Mouse (Mus musculus) embryo, embryonic 11.5 days (tissue): ENCODE measurements around the gene Bcor.

Experiments used
- DNase-seq: peaks from one replicate; pipeline ENCODE4 v3.0.0-alpha.2; 2012; ENCODE audit warnings: low read depth, low spot score

The Bcor gene

DNA sequence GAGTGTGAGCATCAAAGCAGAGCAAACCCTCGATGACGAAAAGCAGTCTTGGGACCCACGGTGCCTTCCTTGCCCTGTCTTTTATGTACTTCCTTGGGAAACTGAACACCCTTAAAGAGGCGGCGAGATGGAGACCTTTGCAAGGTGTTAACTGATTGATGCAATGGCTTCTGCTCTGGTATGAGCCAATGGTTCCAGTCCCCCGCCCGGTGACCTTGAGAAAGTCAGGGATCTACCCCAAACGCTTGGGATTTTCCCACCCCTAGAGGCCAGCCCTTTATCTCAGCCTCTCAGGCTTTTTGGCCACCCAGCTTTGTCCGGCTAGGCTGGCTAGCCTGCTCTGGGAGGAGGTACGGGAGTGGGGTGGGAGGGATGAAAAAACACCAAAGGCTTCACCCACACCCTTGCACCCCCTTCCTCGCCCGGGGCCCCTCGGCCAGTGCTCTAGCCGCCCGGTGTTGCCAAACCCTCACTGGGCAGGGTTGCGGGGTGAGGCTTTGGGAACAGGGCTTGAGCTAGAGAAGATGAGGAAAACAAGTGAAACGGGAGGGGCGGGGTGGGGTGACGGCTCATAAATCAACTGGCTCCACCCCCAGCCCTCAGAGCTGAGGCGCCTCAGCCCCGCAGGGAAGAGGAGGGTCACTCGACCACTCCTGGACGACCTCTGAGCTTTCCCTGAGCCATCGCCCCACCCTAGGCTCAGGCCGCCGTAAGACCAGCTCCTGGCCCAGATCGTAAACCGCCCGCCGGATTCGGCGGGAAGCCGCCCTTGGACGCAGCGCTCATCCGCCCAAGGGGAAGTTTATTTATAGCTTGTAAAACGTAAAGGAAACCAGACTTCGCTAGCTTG lies 154.7 kb downstream of the Bcor start:
- DNase-seq = no peak

DNA sequence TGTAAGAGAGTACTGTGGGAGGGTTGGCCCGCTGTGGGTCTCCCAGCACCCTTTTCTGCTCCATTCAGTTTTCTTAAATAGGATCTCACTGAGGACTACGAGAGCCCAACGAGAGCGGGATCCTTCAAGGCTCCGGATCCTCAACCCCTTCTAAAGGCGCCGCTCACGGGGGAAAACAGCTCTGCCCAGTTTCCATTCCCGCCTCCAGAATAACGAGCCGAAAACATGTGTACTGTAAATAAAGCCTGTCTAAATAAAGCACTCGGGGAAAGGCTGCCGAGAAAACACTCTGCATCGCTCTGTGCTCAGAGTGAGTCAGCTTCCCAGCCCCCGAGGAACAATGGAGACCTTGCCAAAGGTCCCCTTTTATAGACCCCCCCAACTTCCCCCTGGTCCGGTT lies 155.7 kb downstream of the Bcor start:
- DNase-seq = no peak

DNA sequence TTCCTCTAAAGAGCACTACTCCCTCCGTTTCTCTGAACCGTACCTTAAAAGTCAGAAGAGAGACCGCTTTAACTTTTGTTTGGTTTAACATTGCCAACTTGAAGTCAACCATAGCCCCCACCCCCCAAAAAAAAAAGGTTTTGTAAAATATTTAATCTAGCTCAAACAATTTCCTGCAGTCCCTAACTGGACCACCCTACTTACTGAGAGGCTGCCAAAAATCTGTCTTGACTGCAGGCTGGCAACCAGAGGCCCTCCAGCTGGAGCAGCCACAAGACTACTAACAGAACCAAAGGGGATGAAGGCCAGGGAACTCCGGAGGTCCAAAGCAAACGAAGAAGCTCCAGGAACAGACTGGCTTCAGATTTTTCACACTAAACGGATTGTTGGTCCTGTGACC lies 156.2 kb downstream of the Bcor start:
- no peak for DNase-seq

DNA sequence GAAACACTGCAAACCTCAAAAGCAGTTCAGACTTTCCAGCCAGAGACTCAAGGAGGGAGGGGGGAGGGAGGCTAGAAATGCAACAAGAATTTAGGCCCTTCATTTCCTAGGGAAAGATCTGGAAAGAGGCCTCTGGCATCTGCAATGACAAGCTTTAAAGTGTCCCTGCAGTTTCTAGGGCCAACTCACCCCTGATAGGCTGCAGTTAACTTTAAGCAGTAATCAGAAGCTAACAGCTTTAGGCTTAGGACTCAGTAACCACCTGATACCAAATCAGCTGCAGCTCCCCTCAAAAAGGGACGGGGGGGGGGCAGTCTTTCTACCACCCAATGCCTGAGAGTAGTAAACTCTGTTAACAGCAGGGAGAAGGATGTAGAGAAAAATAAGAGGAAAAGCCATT lies 156.6 kb downstream of the Bcor start:
- DNase-seq = no peak

DNA sequence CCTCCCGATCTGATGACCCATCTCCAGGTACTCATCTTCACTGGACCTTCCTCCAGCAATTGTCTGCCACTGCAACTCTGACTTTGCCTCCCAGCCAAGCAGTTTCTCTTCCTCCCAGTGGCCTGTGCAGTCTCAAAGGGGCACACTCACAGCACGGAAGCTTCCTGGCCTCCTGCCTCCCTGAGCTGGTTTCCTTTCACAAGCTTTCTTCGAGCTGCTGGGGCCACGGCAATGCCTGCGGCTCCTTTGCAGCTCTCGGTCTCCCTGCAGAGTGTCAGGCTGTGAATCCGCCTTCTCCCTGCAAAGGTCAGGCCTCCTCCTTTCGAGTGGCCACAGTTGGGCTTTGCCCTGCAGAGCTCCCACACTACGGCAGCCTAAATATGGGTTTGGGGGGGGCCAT lies 157.0 kb downstream of the Bcor start:
- no peak for DNase-seq

DNA sequence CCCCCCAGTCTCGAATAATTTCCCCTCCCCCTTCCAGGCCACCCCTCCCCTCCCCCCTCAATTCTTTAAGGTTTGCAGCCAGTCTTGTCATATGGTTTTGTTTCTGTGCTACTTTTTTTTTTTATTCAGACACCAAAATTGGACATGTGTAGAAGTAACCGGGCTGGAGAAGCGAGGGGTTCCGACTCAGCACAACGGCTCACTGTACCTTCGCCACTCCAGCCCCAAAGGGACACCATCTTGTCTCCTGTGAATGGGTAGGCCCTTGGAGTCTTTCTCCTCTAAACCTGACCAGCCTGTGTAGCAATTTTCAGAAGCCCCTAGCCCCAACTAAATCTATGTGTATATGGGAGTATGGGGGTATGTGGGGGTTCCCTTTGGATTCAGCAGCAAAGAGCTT lies 157.6 kb downstream of the Bcor start:
- DNase-seq = no peak

DNA sequence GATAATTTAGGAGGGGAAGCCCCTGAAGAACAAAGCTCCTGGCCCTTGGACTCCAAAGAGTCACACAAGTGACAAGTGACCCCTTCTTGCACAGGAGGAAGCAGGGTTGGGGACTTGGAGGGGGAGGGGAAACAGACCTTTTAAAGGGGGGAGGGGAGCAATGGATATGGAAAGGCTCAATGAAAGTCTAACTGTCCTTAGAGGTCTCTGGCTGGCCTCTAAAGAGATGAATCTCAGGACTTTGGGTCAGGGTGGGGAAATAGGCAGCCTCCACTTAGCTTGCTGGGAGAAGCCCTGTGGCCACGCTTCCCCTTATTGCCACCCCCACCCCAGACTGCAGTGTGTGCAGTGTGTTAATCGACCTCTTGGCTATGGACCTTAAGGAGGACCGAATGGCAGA lies 158.2 kb downstream of the Bcor start:
- no peak for DNase-seq

DNA sequence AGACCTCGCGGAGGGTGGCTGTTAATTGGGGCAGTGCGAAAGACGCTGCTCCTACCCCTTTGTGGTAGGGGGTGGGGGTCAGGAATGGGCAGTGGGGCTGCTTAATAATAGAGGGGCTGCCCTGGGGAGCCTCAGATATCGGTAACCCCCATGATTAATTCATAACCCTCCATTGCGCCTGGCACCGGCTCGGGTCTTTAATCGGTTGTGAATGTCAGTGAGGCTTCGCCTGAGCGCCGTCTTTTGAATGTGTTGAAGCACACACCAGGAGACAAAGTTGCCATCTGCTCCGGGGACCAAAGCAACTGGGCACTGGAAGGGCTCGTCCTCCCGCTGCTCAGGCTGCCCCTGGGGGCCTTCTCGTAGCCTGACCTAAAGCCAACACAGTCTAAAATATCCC lies 158.8 kb downstream of the Bcor start:
- DNase-seq = no peak

DNA sequence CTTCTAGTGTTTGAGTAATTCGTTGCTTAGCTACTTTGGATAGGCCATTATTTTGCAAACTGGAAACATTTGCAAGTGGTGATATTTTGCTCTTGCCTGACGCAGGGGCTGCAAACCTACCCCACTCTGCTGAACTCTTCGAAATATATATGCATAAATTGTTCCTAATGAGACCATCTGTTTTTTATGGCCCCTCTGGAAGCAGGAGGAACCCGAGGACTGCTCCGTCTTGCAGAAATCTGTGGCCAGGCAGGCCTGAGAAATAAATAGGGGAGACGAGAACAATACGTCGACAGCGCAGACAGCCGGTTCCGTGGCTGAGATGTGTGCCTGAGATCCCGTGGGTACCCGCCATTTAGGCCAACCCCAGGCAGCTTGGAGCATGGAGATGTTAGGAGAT lies 159.5 kb downstream of the Bcor start:
- DNase-seq = no peak

DNA sequence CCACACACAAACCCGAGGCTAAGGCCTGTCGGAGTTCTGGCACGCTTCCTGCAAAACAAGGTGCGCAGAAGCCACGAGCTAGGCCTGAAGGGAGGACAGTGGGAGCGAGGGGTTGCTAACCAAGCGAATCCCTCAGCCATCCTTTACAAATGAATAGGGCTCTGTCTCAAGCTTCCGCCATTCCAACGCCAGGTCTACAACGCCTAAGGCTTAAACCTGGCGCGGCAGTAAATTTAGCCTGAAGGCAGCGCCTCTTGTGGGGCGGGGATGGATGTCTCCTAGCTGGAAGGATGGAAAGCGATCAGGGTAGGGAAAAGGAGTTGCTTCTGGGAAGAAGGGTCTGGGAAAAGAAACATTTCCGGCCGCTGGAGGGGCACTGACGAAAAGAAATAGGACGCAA lies 160.2 kb downstream of the Bcor start:
- DNase-seq = no peak

DNA sequence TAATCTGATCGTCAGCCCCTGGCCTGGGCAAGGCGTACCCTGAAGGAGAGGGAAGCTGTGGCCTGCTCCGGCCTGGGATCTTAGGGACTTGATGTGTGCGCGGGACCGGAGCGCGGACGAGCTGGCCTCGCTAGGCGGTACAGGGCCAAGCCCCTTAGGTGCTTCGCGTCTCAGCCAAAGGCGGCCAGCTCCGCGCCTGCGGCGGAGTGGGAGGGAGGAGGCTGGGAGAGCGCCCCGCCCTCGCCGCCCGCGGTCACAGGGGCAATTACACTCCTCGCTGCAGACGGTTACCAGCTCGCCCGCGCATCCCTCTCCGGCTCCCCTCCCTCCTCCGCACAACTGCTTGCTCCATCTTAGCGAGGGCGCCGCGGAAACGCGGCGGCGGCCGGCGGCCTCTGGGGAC lies 161.2 kb downstream of the Bcor start:
- DNase-seq = peak; percentile 56

DNA sequence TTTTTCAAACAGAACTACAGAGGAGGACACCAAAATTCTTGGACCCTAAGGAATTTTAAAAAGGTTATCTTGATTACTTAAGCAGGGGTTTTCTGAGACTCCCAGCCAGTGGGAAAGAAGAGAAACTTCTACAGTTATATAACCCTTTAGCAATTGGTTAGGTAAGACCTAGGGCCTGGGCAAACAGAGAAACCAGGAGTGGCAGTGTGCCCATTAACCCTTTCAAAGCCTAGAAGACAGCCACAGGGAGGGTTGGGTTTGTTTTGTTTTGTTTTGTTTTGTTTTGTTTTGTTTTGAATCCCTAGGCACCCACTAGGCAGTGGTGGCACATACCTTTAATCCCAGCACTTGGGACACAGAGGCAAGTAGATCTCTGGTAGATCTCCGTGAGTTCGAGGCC lies 163.3 kb downstream of the Bcor start:
- DNase-seq = no peak

DNA sequence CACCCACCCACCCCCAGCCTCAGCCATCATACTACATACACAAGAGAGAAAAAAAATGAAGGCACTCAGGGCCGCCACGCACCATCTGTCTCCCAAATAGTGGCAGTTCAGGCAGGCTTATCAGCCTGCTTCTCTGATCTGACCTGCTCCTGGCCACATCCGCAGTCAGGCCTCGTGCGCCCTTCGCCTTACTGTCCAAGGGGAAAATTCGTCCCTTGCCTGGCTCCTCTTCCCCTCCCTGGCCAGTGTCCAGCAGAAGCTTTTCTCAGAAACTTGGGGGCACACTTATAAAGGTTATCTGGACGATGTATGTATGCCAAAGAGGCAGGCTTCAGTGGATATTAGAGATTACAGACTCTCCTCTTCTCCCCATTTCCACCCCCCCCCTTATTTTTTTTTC lies 163.7 kb downstream of the Bcor start:
- DNase-seq = no peak

DNA sequence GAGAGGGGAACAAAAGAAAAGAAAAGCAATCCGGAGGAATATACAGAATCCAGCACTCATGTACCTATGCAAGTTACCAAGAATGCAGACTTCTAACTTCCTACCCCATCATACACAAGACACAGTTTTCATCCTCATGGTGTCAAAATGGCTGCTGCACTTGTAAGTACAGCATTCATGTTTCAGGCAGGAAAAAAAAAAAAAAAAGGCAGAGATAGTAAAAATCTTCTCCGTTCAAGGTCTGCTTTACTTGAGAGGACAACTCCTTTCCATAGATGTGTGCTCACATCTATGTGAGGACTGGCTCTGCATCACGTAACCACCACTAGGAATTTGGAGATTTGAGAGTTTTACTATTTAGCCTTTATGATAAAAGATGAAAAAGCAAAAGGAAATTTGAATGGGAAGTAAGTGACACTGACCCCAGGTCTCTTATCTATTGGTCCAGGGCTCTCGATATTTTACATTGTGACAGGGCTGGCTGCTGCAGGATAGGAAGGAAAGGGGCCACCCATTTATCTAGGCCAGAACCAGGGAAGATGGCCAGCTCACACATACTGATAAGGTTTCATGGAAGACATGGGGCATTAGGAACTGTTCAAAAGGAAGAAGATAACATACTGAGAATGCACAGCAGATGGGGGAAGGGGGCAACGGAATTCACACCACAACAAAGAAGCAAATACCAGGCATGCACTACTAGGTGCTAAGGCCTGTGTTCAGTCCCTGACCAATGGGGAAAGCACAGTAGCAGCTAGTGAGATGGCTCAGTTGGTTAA lies 166.3 kb downstream of the Bcor start:
- no peak for DNase-seq

DNA sequence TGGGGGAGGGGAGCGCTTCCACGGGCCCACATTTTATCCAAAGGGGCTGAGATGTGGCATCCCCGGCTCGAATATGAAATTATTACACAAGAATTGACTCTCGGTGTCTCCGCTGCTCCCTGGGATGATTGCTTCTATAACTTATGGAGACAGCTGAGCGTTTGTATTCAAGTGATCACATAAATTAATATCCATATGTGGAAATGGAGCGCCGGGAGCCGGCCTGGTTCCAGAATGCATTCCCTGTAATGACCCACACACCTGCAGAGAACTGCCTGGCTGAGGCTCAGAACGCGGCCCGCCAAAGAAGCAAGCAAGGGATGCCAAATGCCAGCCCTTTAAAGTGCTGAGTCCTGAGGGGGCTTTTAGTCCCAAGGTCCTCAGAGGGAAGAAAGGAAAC lies 170.7 kb downstream of the Bcor start:
- no peak for DNase-seq

DNA sequence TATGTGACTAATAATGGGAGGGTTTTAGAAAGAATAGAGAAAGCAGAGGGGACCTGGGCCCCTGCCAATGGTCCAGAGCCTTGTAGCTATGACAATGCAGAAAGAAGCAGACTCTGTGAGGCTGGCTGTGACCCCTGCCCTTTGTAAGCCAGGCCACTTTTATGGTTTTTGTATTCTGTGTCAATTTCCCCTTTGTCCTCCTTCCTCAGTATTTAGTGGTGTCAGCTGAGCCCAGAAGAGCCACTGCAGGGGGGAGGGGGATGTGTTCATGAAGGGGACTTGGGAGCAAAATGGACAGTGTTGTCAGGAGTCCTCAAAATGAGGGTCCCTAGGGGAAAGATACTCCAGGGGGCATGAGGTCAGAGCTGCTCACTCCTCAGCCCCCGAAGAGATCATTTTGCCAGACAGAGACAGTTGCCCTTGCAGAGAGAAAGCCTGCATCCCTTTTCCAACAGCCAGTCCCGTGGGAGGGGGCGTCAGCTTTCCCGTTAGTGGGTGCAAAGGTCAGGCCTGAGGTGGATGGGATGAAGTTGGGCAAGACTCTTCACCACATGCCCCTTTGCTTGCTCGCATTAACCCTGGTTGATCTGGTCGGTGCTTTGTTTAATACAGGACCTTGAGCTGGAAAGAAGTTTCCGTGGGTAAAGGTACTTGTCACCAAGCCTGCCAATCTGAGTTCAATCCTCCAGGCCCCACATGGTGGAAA lies 171.8 kb downstream of the Bcor start:
- no peak for DNase-seq

DNA sequence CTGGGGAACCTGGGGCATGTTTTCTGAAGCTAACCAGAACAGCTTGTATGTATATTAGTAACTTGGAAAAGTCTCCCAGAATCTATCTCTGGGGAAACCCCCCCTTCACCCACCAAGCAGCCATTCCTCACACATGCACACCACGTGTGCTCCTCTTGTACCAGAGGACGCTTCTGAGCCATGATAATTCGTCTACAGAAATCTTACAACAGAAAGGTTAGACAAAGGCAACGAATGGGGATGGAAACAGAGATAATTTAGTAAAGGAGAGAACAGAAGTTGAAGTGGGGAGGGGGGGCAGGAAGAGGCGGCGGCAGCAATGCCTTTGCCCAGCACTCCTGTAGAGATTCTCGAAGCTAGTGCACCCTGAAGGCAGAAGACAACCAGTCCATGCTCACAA lies 172.6 kb downstream of the Bcor start:
- no peak for DNase-seq
